Mouse (Mus musculus) natural killer cell, adult 2 months (primary cell): ENCODE measurements around the gene Gm17334.
A peak's percentile ranks its signal among the peaks of the same experiment; 100 is the strongest.

ENCODE experiments used
- DNase-seq, 2 experiments: peaks; one replicate each; pipeline ENCODE4 v3.0.0; 2022; ENCODE audit warnings: low spot score in 2 of 2

The Gm17334 gene

GRCm38 (mm10) chr11:53773087-53773486 lies at the start of gene Gm17334:
Gene Gm17334 (minus strand): TSS chr11:53773187.
- DNase-seq = no peak

- DNase-seq = no peak
These were observed 49.0 kb upstream of the Gm17334 start for GRCm38 (mm10) chr11:53821945-53822338.

- DNase-seq = no peak
These were observed 48.4 kb upstream of the Gm17334 start for GRCm38 (mm10) chr11:53821230-53821944.

GRCm38 (mm10) chr11:53820516-53821170 lies 47.7 kb upstream of the Gm17334 start:
- DNase-seq = peak in 1 of 2 experiments; percentile 48

- DNase-seq = no peak
These were observed 46.5 kb upstream of the Gm17334 start for GRCm38 (mm10) chr11:53819511-53819910.

- no peak for DNase-seq
These were observed 45.8 kb upstream of the Gm17334 start for GRCm38 (mm10) chr11:53818794-53819193.

- no peak for DNase-seq
These were observed 43.9 kb upstream of the Gm17334 start for GRCm38 (mm10) chr11:53816841-53817375.

- DNase-seq = no peak
These were observed 41.8 kb upstream of the Gm17334 start for GRCm38 (mm10) chr11:53814810-53815209.

GRCm38 (mm10) chr11:53813001-53813868 lies 40.2 kb upstream of the Gm17334 start:
- DNase-seq = no peak

GRCm38 (mm10) chr11:53811312-53811711 lies 38.3 kb upstream of the Gm17334 start:
- no peak for DNase-seq

- no peak for DNase-seq
These were observed 37.8 kb upstream of the Gm17334 start for GRCm38 (mm10) chr11:53810749-53811148.

GRCm38 (mm10) chr11:53810156-53810555 lies 37.2 kb upstream of the Gm17334 start:
- peak; percentile 69 to 82 for DNase-seq

GRCm38 (mm10) chr11:53809354-53809753 lies 36.4 kb upstream of the Gm17334 start:
- no peak for DNase-seq

GRCm38 (mm10) chr11:53805786-53806185 lies 32.8 kb upstream of the Gm17334 start:
- peak; percentile 29 to 61 for DNase-seq

GRCm38 (mm10) chr11:53804569-53805344 lies 31.8 kb upstream of the Gm17334 start:
- no peak for DNase-seq

GRCm38 (mm10) chr11:53803494-53803893 lies 30.5 kb upstream of the Gm17334 start:
- peak; percentile 42 to 56 for DNase-seq

- DNase-seq = peak; percentile 61
These were observed 30.1 kb upstream of the Gm17334 start for GRCm38 (mm10) chr11:53803093-53803492.

- DNase-seq = no peak
These were observed 28.0 kb upstream of the Gm17334 start for GRCm38 (mm10) chr11:53800975-53801374.

- DNase-seq = no peak
These were observed 27.0 kb upstream of the Gm17334 start for GRCm38 (mm10) chr11:53800036-53800435.

- DNase-seq = no peak
These were observed 25.2 kb upstream of the Gm17334 start for GRCm38 (mm10) chr11:53798041-53798711.
